ENCODE assay signal across 8 mouse cellular contexts in the genomic region with DNA sequence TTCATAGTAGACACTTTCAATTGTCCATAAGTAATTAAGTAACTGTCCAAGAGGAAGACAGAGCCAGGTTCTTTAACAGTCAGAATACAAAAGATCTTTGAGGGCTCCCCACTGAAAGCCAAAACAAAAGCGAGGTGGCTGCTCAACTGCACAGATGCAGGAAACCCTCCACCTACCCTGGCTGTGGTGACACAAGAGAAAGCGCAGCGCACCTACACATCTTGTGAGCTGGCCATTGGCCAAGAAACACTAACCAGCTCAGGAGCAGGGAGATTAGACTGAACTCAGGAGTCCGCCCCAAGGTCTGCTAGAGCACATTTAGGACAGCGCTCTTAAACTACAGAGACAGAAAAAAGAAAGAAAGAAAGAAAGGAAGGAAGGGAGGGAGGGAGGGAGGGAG.
DNase-seq lines count a peak whose midpoint lies in the region; ATAC-seq and TF ChIP-seq lines count a peak whose summit lies in the region.
"Had no signal": no experiment of that assay in that cellular context is flagged by ENCODE, and none has a peak within 500 bp of the region (broad histone marks: within the 10 kb centered on the region; RNA-seq: fewer than 3 reads in every experiment).

No protein-coding gene starts in this region.

- H3K27me3 ChIP-seq in MEL (ENCODE audit: control insufficient read depth in 1 of 2, insufficient read depth in 2 of 2, low read length in 2 of 2), result no peaks in the 10 kb centered on the region
- no peaks in the 10 kb centered on the region for H3K27me3 ChIP-seq in heart, postnatal 0 days (ENCODE audit: control insufficient read depth, insufficient read depth, low read length)
- no peaks in the 10 kb centered on the region for H3K27me3 ChIP-seq in forebrain, embryonic 16.5 days (replicated peaks; ENCODE audit: control insufficient read depth, insufficient read depth, low read length)
- H3K27me3 ChIP-seq: liver, embryonic 15.5 days had no signal

- TF ChIP-seq EP300 in MEL (IDR thresholded peaks at IDR 0.05; ENCODE audit: low read depth in 1 of 2, low read length in 2 of 2), result peak in 1 of 2 experiments; percentile 29; a peak in 2 of 4 replicates
- peak; percentile 65; the same call in 1 of the 2 replicates for TF ChIP-seq EP300 in heart, postnatal 0 days (IDR thresholded peaks at IDR 0.05; ENCODE audit: low read depth)

- TF ChIP-seq RAD21 in MEL (IDR thresholded peaks at IDR 0.05; ENCODE audit: low read depth, low read length), result no peak

- no peak for TF ChIP-seq CTCF in MEL (IDR thresholded peaks at IDR 0.05 in 2 of 3, conservative IDR thresholded peaks at IDR 0.05 in 1 of 3; ENCODE audit: control insufficient read depth in 1 of 3, insufficient read depth in 1 of 3, low read depth in 2 of 3, low read length in 3 of 3, poor library complexity in 1 of 3, severe bottlenecking in 1 of 3)
- no peak for TF ChIP-seq CTCF in heart, postnatal 0 days (IDR thresholded peaks at IDR 0.05; ENCODE audit: low read depth)
- no peak for TF ChIP-seq CTCF in lung, adult 2 months (IDR thresholded peaks at IDR 0.05; ENCODE audit: insufficient read depth, low read length)

- TF ChIP-seq POLR2A in MEL (IDR thresholded peaks at IDR 0.05; ENCODE audit: control insufficient read depth in 1 of 2, insufficient read depth in 1 of 2, low read depth in 1 of 2, low read length in 2 of 2, poor library complexity in 1 of 2), result no peak
- no peak for TF ChIP-seq POLR2A in lung, adult 2 months (IDR thresholded peaks at IDR 0.05; ENCODE audit: borderline replicate concordance, extremely low read depth, low read depth, low read length)

- peak overlapping the region; percentile 33 to 50 for H3K4me3 ChIP-seq in MEL (ENCODE audit: control insufficient read depth in 1 of 2, insufficient read depth in 1 of 2, low read depth in 2 of 2, low read length in 2 of 2)
- H3K4me3 ChIP-seq in heart, postnatal 0 days (ENCODE audit: low read depth, low read length), result 0 out of 2 replicates have a peak overlapping the region, but pooled peaks have one; percentile 0
- no peak overlapping the region for H3K4me3 ChIP-seq in lung, adult 2 months (replicated peaks; ENCODE audit: extremely low read depth, low read depth, low read length)
- H3K4me3 ChIP-seq in forebrain, embryonic 16.5 days (replicated peaks; ENCODE audit: low read length), result no peak overlapping the region
- H3K4me3 ChIP-seq: liver, embryonic 15.5 days had no signal

- peaks cover 0 to 32% of the 10 kb centered on the region in 2 experiments; a peak in 2 of 4 replicates for H3K36me3 ChIP-seq in MEL (ENCODE audit: control insufficient read depth in 1 of 2, insufficient read depth in 2 of 2, low read length in 2 of 2)
- H3K36me3 ChIP-seq in heart, postnatal 0 days (replicated peaks; ENCODE audit: control insufficient read depth, insufficient read depth, low read length), result no peaks in the 10 kb centered on the region
- H3K36me3 ChIP-seq in forebrain, embryonic 16.5 days (ENCODE audit: control insufficient read depth, insufficient read depth), result no peaks in the 10 kb centered on the region
- H3K36me3 ChIP-seq: liver, embryonic 15.5 days had no signal

- H3K9me3 ChIP-seq in MEL (replicated peaks; ENCODE audit: insufficient read depth, low read length), result no peaks in the 10 kb centered on the region
- no peaks in the 10 kb centered on the region for H3K9me3 ChIP-seq in heart, postnatal 0 days (replicated peaks; ENCODE audit: control insufficient read depth, low read length)
- no peaks in the 10 kb centered on the region for H3K9me3 ChIP-seq in forebrain, embryonic 16.5 days (ENCODE audit: control insufficient read depth, low read length)
- H3K9me3 ChIP-seq: liver, embryonic 15.5 days had no signal

- H3K27ac ChIP-seq in MEL (ENCODE audit: control insufficient read depth, low read depth, low read length), result peak overlapping the region; percentile 60
- H3K27ac ChIP-seq in heart, postnatal 0 days (ENCODE audit: low read depth), result peak overlapping the region; percentile 96
- H3K27ac ChIP-seq in forebrain, embryonic 16.5 days (ENCODE audit: low read length), result no peak overlapping the region
- H3K27ac ChIP-seq: liver, embryonic 15.5 days had no signal

- no peaks in the 10 kb centered on the region for H3K79me2 ChIP-seq in MEL (ENCODE audit: control insufficient read depth, insufficient read depth, low read length, poor library complexity)

- peaks cover 23 to 24% of the 10 kb centered on the region in 2 experiments for H3K4me1 ChIP-seq in MEL (ENCODE audit: control insufficient read depth in 1 of 2, insufficient read depth in 2 of 2, low read length in 2 of 2)
- peaks cover 39% of the 10 kb centered on the region for H3K4me1 ChIP-seq in heart, postnatal 0 days (ENCODE audit: control insufficient read depth, insufficient read depth)
- peaks cover 2% of the 10 kb centered on the region; the same call in 1 of the 2 replicates for H3K4me1 ChIP-seq in lung, adult 2 months (ENCODE audit: control insufficient read depth, insufficient read depth, low read length)
- peaks cover 5% of the 10 kb centered on the region for H3K4me1 ChIP-seq in forebrain, embryonic 16.5 days (replicated peaks; ENCODE audit: control insufficient read depth, insufficient read depth, low read length)
- H3K4me1 ChIP-seq: liver, embryonic 15.5 days had no signal

- peak overlapping the region; percentile 50 for H3K4me2 ChIP-seq in heart, postnatal 0 days (ENCODE audit: low read depth, low read length)
- H3K4me2 ChIP-seq in forebrain, embryonic 16.5 days (ENCODE audit: low read length), result no peak overlapping the region
- H3K4me2 ChIP-seq: liver, embryonic 15.5 days had no signal

- peak; percentile 83 for ATAC-seq in heart, postnatal 0 days (ENCODE audit: insufficient read depth, low read depth)
- no peak for ATAC-seq in forebrain, embryonic 16.5 days

- 9% methylated on average over 5 of the region's 5 CpGs for WGBS in heart, postnatal 0 days
- 44% methylated on average over 4 of the region's 5 CpGs for WGBS in lung, adult 2 months
- 25% methylated on average over 5 of the region's 5 CpGs for WGBS in forebrain, embryonic 16.5 days

- H3K9ac ChIP-seq in MEL (ENCODE audit: control insufficient read depth, low read depth, low read length, poor library complexity, severe bottlenecking), result peak overlapping the region; percentile 51
- H3K9ac ChIP-seq in heart, postnatal 0 days (replicated peaks; ENCODE audit: low read depth, low read length), result 0 out of 2 replicates have a peak overlapping the region, but pooled peaks have one; percentile 42
- H3K9ac ChIP-seq in forebrain, embryonic 16.5 days (replicated peaks; ENCODE audit: low read depth, low read length), result no peak overlapping the region
- H3K9ac ChIP-seq: liver, embryonic 15.5 days had no signal

- peak; percentile 11 for DNase-seq in CD4-positive helper T cell, adult 2 months (ENCODE audit: low read depth, low spot score)
- DNase-seq in MEL (ENCODE audit: low read depth, low spot score) (peak; percentile 88), adipocyte (ENCODE audit: low spot score) (no peak)
- peak; percentile 87 for DNase-seq in heart, postnatal 0 days (ENCODE audit: low spot score)
- peak; percentile 30 for DNase-seq in lung, adult 2 months
- DNase-seq in Muller cell, postnatal 12 days (ENCODE audit: inconsistent ontology term), result no peak

TF ChIP-seq in MEL, 35 proteins besides CTCF, POLR2A, EP300 and RAD21:
- TF ChIP-seq MAX (IDR thresholded peaks at IDR 0.05; ENCODE audit: low read length) (no peak), POLR2AphosphoS2 (IDR thresholded peaks at IDR 0.05; ENCODE audit: low read length) (no peak), CHD1 (IDR thresholded peaks at IDR 0.05; ENCODE audit: low read depth, low read length) (no peak), SMC3 (IDR thresholded peaks at IDR 0.05; ENCODE audit: low read depth, low read length) (no peak), JUND (IDR thresholded peaks at IDR 0.05; ENCODE audit: low read depth, low read length) (no peak), USF2 (IDR thresholded peaks at IDR 0.05; ENCODE audit: borderline replicate concordance in 1 of 2, insufficient read depth in 1 of 2, low read depth in 1 of 2, low read length in 2 of 2) (no peak), CHD2 (IDR thresholded peaks at IDR 0.05; ENCODE audit: low read length) (no peak), POLR2AphosphoS5 (IDR thresholded peaks at IDR 0.05; ENCODE audit: borderline replicate concordance, low read depth, low read length) (no peak), ZMIZ1 (IDR thresholded peaks at IDR 0.05; ENCODE audit: low read depth, low read length) (no peak), NRF1 (IDR thresholded peaks at IDR 0.05; ENCODE audit: insufficient read depth, low read depth, low read length, poor library complexity, severe bottlenecking) (peak; percentile 16; the same call in 1 of the 2 replicates), MEF2A (IDR thresholded peaks at IDR 0.05; ENCODE audit: extremely low read depth, insufficient replicate concordance, low read depth, low read length, poor library complexity, severe bottlenecking) (no peak), MYC (IDR thresholded peaks at IDR 0.05; ENCODE audit: low read depth, low read length) (no peak), BHLHE40 (IDR thresholded peaks at IDR 0.05; ENCODE audit: borderline replicate concordance, low read depth, low read length) (peak; percentile 24; the same call in 1 of the 2 replicates), MXI1 (IDR thresholded peaks at IDR 0.05; ENCODE audit: low read depth, low read length) (peak; percentile 51; the same call in 1 of the 2 replicates), GATA1 (IDR thresholded peaks at IDR 0.05; ENCODE audit: low read depth, low read length) (peak; percentile 28; the same call in 1 of the 2 replicates), ZNF384 (IDR thresholded peaks at IDR 0.05; ENCODE audit: low read depth, low read length) (no peak), ETS1 (IDR thresholded peaks at IDR 0.05; ENCODE audit: low read depth, low read length) (0 out of 2 replicates have a peak, but pooled peaks have one; percentile 43), NELFE (IDR thresholded peaks at IDR 0.05; ENCODE audit: low read depth, low read length) (no peak), E2F4 (IDR thresholded peaks at IDR 0.05; ENCODE audit: borderline replicate concordance, low read depth, low read length) (no peak), TAL1 (IDR thresholded peaks at IDR 0.05; ENCODE audit: low read length) (no peak), ZC3H11A (IDR thresholded peaks at IDR 0.05; ENCODE audit: low read depth, low read length) (no peak), SIN3A (IDR thresholded peaks at IDR 0.05; ENCODE audit: low read length) (peak; percentile 47), TBP (IDR thresholded peaks at IDR 0.05; ENCODE audit: low read depth, low read length) (no peak), KAT2A (conservative IDR thresholded peaks at IDR 0.05; ENCODE audit: low read depth, low read length) (no peak), MYB (IDR thresholded peaks at IDR 0.05; ENCODE audit: low read depth, low read length) (no peak)
TF ChIP-seq in MEL: peak in this region for 6.

Comparison
In these comparisons a context has a peak if more than half of its experiments do, and no peak if none do; other contexts are left out.
1. DNase-seq: peak in CD4-positive helper T cell, adult 2 months (single experiment), MEL (single experiment), heart, postnatal 0 days (single experiment) and lung, adult 2 months (single experiment); none in Muller cell, postnatal 12 days (single experiment) and adipocyte (single experiment).
2. H3K4me3 ChIP-seq: peak in MEL (2 of 2) and heart, postnatal 0 days (single experiment); none in lung, adult 2 months (single experiment) and forebrain, embryonic 16.5 days (single experiment).